Mouse (Mus musculus): ENCODE results near the gene Tshz2.

- TF ChIP-seq POLR2A (IDR thresholded peaks at IDR 0.05; ENCODE audit: control insufficient read depth, low read depth, low read length) (no peak), CTCF (IDR thresholded peaks at IDR 0.05; ENCODE audit: control insufficient read depth, insufficient read depth, insufficient replicate concordance, low read depth, low read length) (no peak)
Observed at GRCm38 (mm10) chr2:170031226-170031625, 398.4 kb downstream of the Tshz2 start.
